Mouse (Mus musculus): ENCODE measurements at regions not wholly inside any gene's neighbourhood (a gene's known extent, or its start where the extent isn't known, plus 50 kb on each side); places are given as distances from the start of the nearest gene placed in this dataset.

DNA sequence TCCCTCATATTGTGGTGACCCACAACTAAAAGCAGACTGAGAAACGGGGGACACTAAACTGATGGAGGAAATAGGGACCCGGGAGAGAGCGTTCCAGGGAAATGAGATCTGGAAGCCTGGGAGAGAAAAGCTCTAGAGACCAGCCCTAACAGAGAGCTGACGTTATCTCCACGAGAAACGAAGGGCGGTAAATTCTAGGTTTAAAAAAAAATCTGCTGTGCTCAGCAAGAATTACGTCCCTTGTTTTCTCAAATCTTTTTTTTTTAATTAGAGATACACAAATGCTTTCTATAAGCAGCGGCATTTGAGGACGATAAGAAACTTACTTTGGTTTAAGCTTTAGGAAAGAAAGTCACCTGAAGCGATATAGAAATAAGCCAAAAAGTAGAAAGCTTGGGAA is 145.7 kb downstream of the Cand1 start:
- Histone ChIP-seq H3K4me3 (ENCODE audit: control insufficient read depth in 1 of 2, insufficient read depth in 1 of 2, low read depth in 2 of 2, low read length in 2 of 2) (no peak overlapping the region), H3K9me3 (replicated peaks; ENCODE audit: insufficient read depth, low read length) (no peaks in the 10 kb centered on the region), H3K4me1 (ENCODE audit: control insufficient read depth in 1 of 2, insufficient read depth in 2 of 2, low read length in 2 of 2) (no peaks in the 10 kb centered on the region), H3K27me3 (ENCODE audit: control insufficient read depth in 1 of 2, insufficient read depth in 2 of 2, low read length in 2 of 2) (no peaks in the 10 kb centered on the region), H3K79me2 (ENCODE audit: control insufficient read depth, insufficient read depth, low read length, poor library complexity) (no peaks in the 10 kb centered on the region), H3K36me3 (ENCODE audit: control insufficient read depth in 1 of 2, insufficient read depth in 2 of 2, low read length in 2 of 2) (no peaks in the 10 kb centered on the region), H3K27ac (ENCODE audit: control insufficient read depth, low read depth, low read length) (no peak overlapping the region), H3K9ac (ENCODE audit: control insufficient read depth, low read depth, low read length, poor library complexity, severe bottlenecking) (no peak overlapping the region)
- no peak for DNase-seq (ENCODE audit: low read depth, low spot score)
- TF ChIP-seq MAFK (IDR thresholded peaks at IDR 0.05; ENCODE audit: borderline replicate concordance, low read depth, low read length) (0 out of 2 replicates have a peak, but pooled peaks have one; percentile 24), BHLHE40 (IDR thresholded peaks at IDR 0.05; ENCODE audit: borderline replicate concordance, low read depth, low read length) (no peak)

DNA sequence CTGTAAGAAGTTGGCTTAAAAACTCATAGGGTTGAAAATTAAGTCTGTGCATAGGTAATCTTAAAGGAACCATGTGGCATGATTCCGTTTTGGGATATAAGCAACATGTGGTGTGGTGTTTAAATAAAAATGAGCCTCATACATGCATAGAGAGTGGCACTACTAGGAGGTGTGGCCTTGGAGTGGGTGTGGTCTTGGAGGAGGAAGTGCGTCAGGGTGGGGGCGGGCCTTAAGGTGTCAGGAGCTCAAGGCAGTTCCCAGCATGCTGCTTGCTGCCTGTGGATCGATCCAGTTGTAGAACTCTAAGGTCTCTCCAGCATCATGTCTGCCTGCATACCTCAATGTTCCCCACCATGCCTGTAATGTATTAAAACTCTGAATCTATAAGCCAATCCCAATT is 152.0 kb downstream of the Cand1 start:
- H3K9me3 ChIP-seq (replicated peaks; ENCODE audit: insufficient read depth, low read length): no peaks in the 10 kb centered on the region
- no peaks in the 10 kb centered on the region for H3K79me2 ChIP-seq (ENCODE audit: control insufficient read depth, insufficient read depth, low read length, poor library complexity)
- H3K4me3 ChIP-seq (ENCODE audit: control insufficient read depth in 1 of 2, insufficient read depth in 1 of 2, low read depth in 2 of 2, low read length in 2 of 2): no peak overlapping the region
- TF ChIP-seq KAT2A (conservative IDR thresholded peaks at IDR 0.05; ENCODE audit: low read depth, low read length): no peak
- no peak for TF ChIP-seq CHD1 (IDR thresholded peaks at IDR 0.05; ENCODE audit: low read depth, low read length)
- TF ChIP-seq ZC3H11A (IDR thresholded peaks at IDR 0.05; ENCODE audit: low read depth, low read length): no peak
- TF ChIP-seq MYB (IDR thresholded peaks at IDR 0.05; ENCODE audit: low read depth, low read length): no peak
- TF ChIP-seq ELF1 (IDR thresholded peaks at IDR 0.05; ENCODE audit: low read depth, low read length): 0 out of 2 replicates have a peak, but pooled peaks have one; percentile 36
- no peak overlapping the region for H3K27ac ChIP-seq (ENCODE audit: control insufficient read depth, low read depth, low read length)
- H3K9ac ChIP-seq (ENCODE audit: control insufficient read depth, low read depth, low read length, poor library complexity, severe bottlenecking): no peak overlapping the region
- peak; percentile 71 for DNase-seq (ENCODE audit: low read depth, low spot score)
- no peaks in the 10 kb centered on the region for H3K27me3 ChIP-seq (ENCODE audit: control insufficient read depth in 1 of 2, insufficient read depth in 2 of 2, low read length in 2 of 2)
- H3K36me3 ChIP-seq (ENCODE audit: control insufficient read depth in 1 of 2, insufficient read depth in 2 of 2, low read length in 2 of 2): peaks cover 0 to 20% of the 10 kb centered on the region in 2 experiments; a peak in 2 of 4 replicates
- H3K4me1 ChIP-seq (ENCODE audit: control insufficient read depth in 1 of 2, insufficient read depth in 2 of 2, low read length in 2 of 2): peaks cover 8 to 28% of the 10 kb centered on the region in 2 experiments

DNA sequence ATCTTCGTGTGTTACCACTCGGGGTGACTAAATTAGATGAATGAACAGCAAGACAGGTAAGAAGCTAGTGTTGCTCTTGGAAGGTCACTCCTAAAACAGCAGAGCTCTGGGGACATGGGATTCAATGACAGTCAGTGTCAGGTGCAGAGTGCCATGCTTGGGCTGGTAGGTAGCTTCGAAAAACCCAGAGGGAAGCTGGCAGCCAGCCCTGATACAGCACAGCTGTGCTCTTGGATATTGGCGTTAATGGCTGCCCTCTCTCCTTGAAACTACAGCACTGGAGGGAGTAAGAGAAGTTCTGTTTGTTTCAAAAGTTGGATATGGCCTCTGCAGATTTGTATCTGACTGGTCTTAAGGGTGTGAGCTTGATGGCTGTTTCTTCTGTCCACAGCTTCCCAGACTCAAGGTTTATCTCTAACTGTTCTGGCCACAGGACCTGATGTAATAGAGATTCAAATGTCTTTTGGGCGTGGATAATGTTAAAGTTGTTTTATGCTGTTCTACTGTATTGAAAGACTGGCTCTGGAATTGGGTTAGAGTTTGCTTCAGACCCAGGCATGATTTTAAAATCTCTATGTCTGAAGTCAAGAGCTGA is 152.7 kb downstream of the Cand1 start:
- DNase-seq (ENCODE audit: low read depth, low spot score): peak; percentile 77
- Histone ChIP-seq H3K27ac (ENCODE audit: control insufficient read depth, low read depth, low read length) (peak overlapping the region; percentile 90), H3K4me1 (ENCODE audit: control insufficient read depth in 1 of 2, insufficient read depth in 2 of 2, low read length in 2 of 2) (peaks cover 8 to 28% of the 10 kb centered on the region in 2 experiments)
- TF ChIP-seq GATA1 (IDR thresholded peaks at IDR 0.05; ENCODE audit: low read depth, low read length) (peak; percentile 58), NRF1 (IDR thresholded peaks at IDR 0.05; ENCODE audit: insufficient read depth, low read depth, low read length, poor library complexity, severe bottlenecking) (no peak), MEF2A (IDR thresholded peaks at IDR 0.05; ENCODE audit: extremely low read depth, insufficient replicate concordance, low read depth, low read length, poor library complexity, severe bottlenecking) (no peak), SIN3A (IDR thresholded peaks at IDR 0.05; ENCODE audit: low read length) (no peak), ZKSCAN1 (IDR thresholded peaks at IDR 0.05; ENCODE audit: low read depth, low read length) (no peak), POLR2AphosphoS2 (IDR thresholded peaks at IDR 0.05; ENCODE audit: low read length) (no peak), MAX (IDR thresholded peaks at IDR 0.05; ENCODE audit: low read length) (peak; percentile 23; the same call in 1 of the 2 replicates), POLR2AphosphoS5 (IDR thresholded peaks at IDR 0.05; ENCODE audit: borderline replicate concordance, low read depth, low read length) (no peak), JUND (IDR thresholded peaks at IDR 0.05; ENCODE audit: low read depth, low read length) (no peak), TBP (IDR thresholded peaks at IDR 0.05; ENCODE audit: low read depth, low read length) (no peak), CHD2 (IDR thresholded peaks at IDR 0.05; ENCODE audit: low read length) (no peak), MYB (IDR thresholded peaks at IDR 0.05; ENCODE audit: low read depth, low read length) (peak; percentile 45; the same call in 1 of the 2 replicates), MXI1 (IDR thresholded peaks at IDR 0.05; ENCODE audit: low read depth, low read length) (no peak), RCOR1 (IDR thresholded peaks at IDR 0.05; ENCODE audit: low read depth, low read length) (no peak), TAL1 (IDR thresholded peaks at IDR 0.05; ENCODE audit: low read length) (no peak), HCFC1 (IDR thresholded peaks at IDR 0.05; ENCODE audit: low read depth, low read length) (no peak), POLR2A (IDR thresholded peaks at IDR 0.05; ENCODE audit: control insufficient read depth in 1 of 2, insufficient read depth in 1 of 2, low read depth in 1 of 2, low read length in 2 of 2, poor library complexity in 1 of 2) (no peak), ZNF384 (IDR thresholded peaks at IDR 0.05; ENCODE audit: low read depth, low read length) (no peak), MYC (IDR thresholded peaks at IDR 0.05; ENCODE audit: low read depth, low read length) (no peak), CHD1 (IDR thresholded peaks at IDR 0.05; ENCODE audit: low read depth, low read length) (no peak), RAD21 (IDR thresholded peaks at IDR 0.05; ENCODE audit: low read depth, low read length) (no peak)

More for the DNA sequence above, 152.7 kb downstream of the Cand1 start:
- H3K36me3 ChIP-seq (ENCODE audit: control insufficient read depth in 1 of 2, insufficient read depth in 2 of 2, low read length in 2 of 2): peaks cover 0 to 20% of the 10 kb centered on the region in 2 experiments; a peak in 2 of 4 replicates
- H3K4me3 ChIP-seq (ENCODE audit: control insufficient read depth in 1 of 2, insufficient read depth in 1 of 2, low read depth in 2 of 2, low read length in 2 of 2): peak overlapping the region in 1 of 2 experiments; percentile 10; a peak in 2 of 4 replicates
- H3K9ac ChIP-seq (ENCODE audit: control insufficient read depth, low read depth, low read length, poor library complexity, severe bottlenecking): peak overlapping the region; percentile 35
- H3K9me3 ChIP-seq (replicated peaks; ENCODE audit: insufficient read depth, low read length): no peaks in the 10 kb centered on the region
- H3K27me3 ChIP-seq (ENCODE audit: control insufficient read depth in 1 of 2, insufficient read depth in 2 of 2, low read length in 2 of 2): no peaks in the 10 kb centered on the region
- no peaks in the 10 kb centered on the region for H3K79me2 ChIP-seq (ENCODE audit: control insufficient read depth, insufficient read depth, low read length, poor library complexity)
